Mouse (Mus musculus): ENCODE measurements around the gene Pml.

Gene Pml

GRCm38 (mm10) chr9:58249592-58250192 is at the start of gene Pml:
Pml (minus strand) TSS chr9:58249786.
- peak; percentile 70 for DNase-seq (ENCODE audit: low spot score)

- no peak for DNase-seq (ENCODE audit: low spot score)
Measured at GRCm38 (mm10) chr9:58297961-58298477, 48.4 kb upstream of the Pml start.

- no peak for DNase-seq (ENCODE audit: low spot score)
Measured at GRCm38 (mm10) chr9:58297065-58297464, 47.5 kb upstream of the Pml start.

- DNase-seq (ENCODE audit: low spot score), result no peak
Measured at GRCm38 (mm10) chr9:58295766-58296361, 46.3 kb upstream of the Pml start.

- no peak for DNase-seq (ENCODE audit: low spot score)
Measured at GRCm38 (mm10) chr9:58295345-58295744, 45.8 kb upstream of the Pml start.

- no peak for DNase-seq (ENCODE audit: low spot score)
Measured at GRCm38 (mm10) chr9:58294527-58294926, 44.9 kb upstream of the Pml start.

GRCm38 (mm10) chr9:58289901-58290300 is 40.3 kb upstream of the Pml start:
- no peak for DNase-seq (ENCODE audit: low spot score)

GRCm38 (mm10) chr9:58289090-58289489 is 39.5 kb upstream of the Pml start:
- no peak for DNase-seq (ENCODE audit: low spot score)

- DNase-seq (ENCODE audit: low spot score), result no peak
Measured at GRCm38 (mm10) chr9:58283431-58283830, 33.8 kb upstream of the Pml start.

GRCm38 (mm10) chr9:58281597-58281996 is 32.0 kb upstream of the Pml start:
- peak; percentile 46 for DNase-seq (ENCODE audit: low spot score)

- DNase-seq (ENCODE audit: low spot score), result peak; percentile 51
Measured at GRCm38 (mm10) chr9:58280259-58281109, 30.9 kb upstream of the Pml start.

- no peak for DNase-seq (ENCODE audit: low spot score)
Measured at GRCm38 (mm10) chr9:58279780-58280179, 30.2 kb upstream of the Pml start.

- no peak for DNase-seq (ENCODE audit: low spot score)
Measured at GRCm38 (mm10) chr9:58278821-58279723, 29.5 kb upstream of the Pml start.

GRCm38 (mm10) chr9:58278313-58278712 is 28.7 kb upstream of the Pml start:
- DNase-seq (ENCODE audit: low spot score), result no peak

- DNase-seq (ENCODE audit: low spot score), result no peak
Measured at GRCm38 (mm10) chr9:58276346-58276745, 26.8 kb upstream of the Pml start.

GRCm38 (mm10) chr9:58275797-58276196 is 26.2 kb upstream of the Pml start:
- DNase-seq (ENCODE audit: low spot score), result no peak

- DNase-seq (ENCODE audit: low spot score), result no peak
Measured at GRCm38 (mm10) chr9:58275115-58275774, 25.7 kb upstream of the Pml start.

- no peak for DNase-seq (ENCODE audit: low spot score)
Measured at GRCm38 (mm10) chr9:58274626-58275025, 25.0 kb upstream of the Pml start.

- no peak for DNase-seq (ENCODE audit: low spot score)
Measured at GRCm38 (mm10) chr9:58274101-58274604, 24.6 kb upstream of the Pml start.

- DNase-seq (ENCODE audit: low spot score), result no peak
Measured at GRCm38 (mm10) chr9:58272855-58273254, 23.3 kb upstream of the Pml start.

- no peak for DNase-seq (ENCODE audit: low spot score)
Measured at GRCm38 (mm10) chr9:58272068-58272541, 22.5 kb upstream of the Pml start.
